Mouse (Mus musculus) intestine, embryonic 15.5 days (tissue): ENCODE measurements around the gene Cdk14. TPM values are rescaled to one million over a fixed set of nuclear protein-coding genes. Genes with fewer than 3 reads are reported as not detected.

Experiments used
- ATAC-seq: fragments of 200-750 bp; cut with Nextera tagmentation; 2 replicates; pipeline ENCODE4 v1.8.0; 2017; ENCODE audit warnings: moderate TSS enrichment, moderate library complexity
- H3K27ac ChIP-seq: fragments of 300-500 bp; sonication (generic); 2 replicates; pipeline ENCODE4 v1.5.1; 2015; ENCODE audit warnings: mild to moderate bottlenecking, inconsistent platforms
- H3K27me3 ChIP-seq: fragments of 300-500 bp; sonication (generic); replicated peaks from 2 replicates; pipeline ENCODE4 v1.6.1; 2015; ENCODE audit warnings: inconsistent platforms
- H3K36me3 ChIP-seq: fragments of 300-500 bp; sonication (generic); 2 replicates; pipeline ENCODE4 v1.6.1; 2015; ENCODE audit warnings: inconsistent platforms
- H3K4me1 ChIP-seq: fragments of 300-500 bp; sonication (generic); replicated peaks from 2 replicates; pipeline ENCODE4 v1.6.1; 2015; ENCODE audit warnings: inconsistent platforms
- H3K4me2 ChIP-seq: fragments of 300-500 bp; sonication (generic); replicated peaks from 2 replicates; pipeline ENCODE4 v1.6.1; 2015; ENCODE audit warnings: mild to moderate bottlenecking, inconsistent platforms
- H3K4me3 ChIP-seq: fragments of 300-500 bp; sonication (generic); replicated peaks from 2 replicates; pipeline ENCODE4 v1.5.1; 2015; ENCODE audit warnings: inconsistent platforms
- H3K9ac ChIP-seq: fragments of 300-500 bp; sonication (generic); 2 replicates; pipeline ENCODE4 v1.6.1; 2015; ENCODE audit warnings: inconsistent platforms
- H3K9me3 ChIP-seq: fragments of 300-500 bp; sonication (generic); 2 replicates; pipeline ENCODE4 v1.6.1; 2016; ENCODE audit warnings: inconsistent platforms
- WGBS: fragments of 180-500 bp; shearing (Covaris S2); methylation state at CpG from one replicate; pipeline ENCODE4 v1.1.7; 2015; 5-methylcytosine and 5-hydroxymethylcytosine counted together
- polyA plus RNA-seq: library from polyadenylated mRNA; unstranded; fragments of >200 nt; fragmentation: Nextera tagmentation; extraction: Ambion mirVana; gene quantifications from 2 replicates; pipeline ENCODE4 v1.2.1, GENCODE M21; 2015

The Cdk14 gene
- polyA plus RNA-seq, 1 experiment from 2014 or later = 16.6 TPM

GRCm38 (mm10) chr5:4778274-4778673 is 641.8 kb downstream of the Cdk14 start:
- WGBS = 93% methylated on average over 3 of the region's 3 CpGs
- no peak for ATAC-seq
- Histone ChIP-seq H3K9ac (no peak overlapping the region), H3K36me3 (no peaks in the 10 kb centered on the region), H3K4me2 (no peak overlapping the region), H3K4me3 (no peak overlapping the region), H3K4me1 (no peaks in the 10 kb centered on the region), H3K27ac (no peak overlapping the region), H3K27me3 (no peaks in the 10 kb centered on the region), H3K9me3 (no peaks in the 10 kb centered on the region)

GRCm38 (mm10) chr5:4776495-4776894 is 643.6 kb downstream of the Cdk14 start:
- Histone ChIP-seq H3K9ac (no peak overlapping the region), H3K4me2 (no peak overlapping the region), H3K27me3 (no peaks in the 10 kb centered on the region), H3K36me3 (no peaks in the 10 kb centered on the region), H3K9me3 (no peaks in the 10 kb centered on the region), H3K4me3 (no peak overlapping the region), H3K27ac (no peak overlapping the region), H3K4me1 (no peaks in the 10 kb centered on the region)
- no peak for ATAC-seq
- 57% methylated on average over 2 of the region's 2 CpGs for WGBS

GRCm38 (mm10) chr5:4773090-4773772 is 646.9 kb downstream of the Cdk14 start:
- Histone ChIP-seq H3K27ac (no peak overlapping the region), H3K4me3 (no peak overlapping the region), H3K4me2 (no peak overlapping the region), H3K4me1 (no peaks in the 10 kb centered on the region), H3K9ac (no peak overlapping the region), H3K27me3 (no peaks in the 10 kb centered on the region), H3K36me3 (no peaks in the 10 kb centered on the region), H3K9me3 (no peaks in the 10 kb centered on the region)
- no peak for ATAC-seq
- WGBS = 66% methylated on average over 9 of the region's 9 CpGs

GRCm38 (mm10) chr5:4770609-4771008 is 649.5 kb downstream of the Cdk14 start:
- 92% methylated on average over 1 of the region's 1 CpGs for WGBS
- H3K36me3 ChIP-seq = no peaks in the 10 kb centered on the region
- ATAC-seq = no peak

GRCm38 (mm10) chr5:4767896-4768295 is 652.2 kb downstream of the Cdk14 start:
- H3K27ac ChIP-seq = no peak overlapping the region
- 59% methylated on average over 2 of the region's 2 CpGs for WGBS
- H3K27me3 ChIP-seq = no peaks in the 10 kb centered on the region
- H3K36me3 ChIP-seq = no peaks in the 10 kb centered on the region
- no peak for ATAC-seq
- H3K4me2 ChIP-seq = no peak overlapping the region
- H3K9ac ChIP-seq = no peak overlapping the region
- no peaks in the 10 kb centered on the region for H3K9me3 ChIP-seq
- H3K4me1 ChIP-seq = no peaks in the 10 kb centered on the region
- H3K4me3 ChIP-seq = no peak overlapping the region

More at GRCm38 (mm10) chr5:4770609-4771008, 649.5 kb downstream of the Cdk14 start:
- H3K27ac ChIP-seq = no peak overlapping the region
- no peaks in the 10 kb centered on the region for H3K4me1 ChIP-seq
- no peak overlapping the region for H3K4me2 ChIP-seq
- H3K4me3 ChIP-seq = no peak overlapping the region
- H3K27me3 ChIP-seq = no peaks in the 10 kb centered on the region
- no peak overlapping the region for H3K9ac ChIP-seq
- no peaks in the 10 kb centered on the region for H3K9me3 ChIP-seq

GRCm38 (mm10) chr5:4766719-4767118 is 653.4 kb downstream of the Cdk14 start:
- Histone ChIP-seq H3K4me1 (no peaks in the 10 kb centered on the region), H3K27me3 (no peaks in the 10 kb centered on the region), H3K4me2 (no peak overlapping the region), H3K4me3 (no peak overlapping the region), H3K9me3 (no peaks in the 10 kb centered on the region), H3K27ac (no peak overlapping the region), H3K9ac (no peak overlapping the region), H3K36me3 (no peaks in the 10 kb centered on the region)
- 66% methylated on average over 5 of the region's 5 CpGs for WGBS
- ATAC-seq = no peak

GRCm38 (mm10) chr5:4761891-4762290 is 658.2 kb downstream of the Cdk14 start:
- Histone ChIP-seq H3K4me3 (no peak overlapping the region), H3K4me2 (no peak overlapping the region), H3K9ac (no peak overlapping the region), H3K4me1 (peaks cover 2% of the 10 kb centered on the region; the same call in 1 of the 2 replicates), H3K9me3 (no peaks in the 10 kb centered on the region), H3K36me3 (no peaks in the 10 kb centered on the region), H3K27ac (no peak overlapping the region), H3K27me3 (no peaks in the 10 kb centered on the region)
- ATAC-seq = no peak

- Histone ChIP-seq H3K9ac (peak overlapping the region; percentile 86), H3K36me3 (no peaks in the 10 kb centered on the region), H3K27me3 (no peaks in the 10 kb centered on the region; the same call in 1 of the 2 replicates), H3K4me3 (peak overlapping the region; percentile 86), H3K4me2 (peak overlapping the region; percentile 93), H3K4me1 (peaks cover 14% of the 10 kb centered on the region; the same call in 1 of the 2 replicates), H3K9me3 (no peaks in the 10 kb centered on the region), H3K27ac (peak overlapping the region; percentile 99)
- ATAC-seq = peak; percentile 64
- WGBS = under 1% methylated on average over 23 of the region's 23 CpGs
These were observed 661.6 kb downstream of the Cdk14 start for GRCm38 (mm10) chr5:4758331-4759080.

- Histone ChIP-seq H3K36me3 (no peaks in the 10 kb centered on the region), H3K4me1 (peaks cover 14% of the 10 kb centered on the region; the same call in 1 of the 2 replicates), H3K9ac (peak within 1 kb of the TSS; percentile 86), H3K9me3 (no peaks in the 10 kb centered on the region), H3K27ac (peak within 1 kb of the TSS; percentile 99), H3K4me3 (peak within 1 kb of the TSS; percentile 86), H3K27me3 (no peaks in the 10 kb centered on the region; the same call in 1 of the 2 replicates), H3K4me2 (peak within 1 kb of the TSS; percentile 93)
- ATAC-seq = peak; percentile 92
- 0% methylated on average over 33 of the region's 33 CpGs for WGBS
These were observed 662.2 kb downstream of the Cdk14 start, which contains the start of gene Fzd1 for GRCm38 (mm10) chr5:4757902-4758301. Fzd1 (minus strand) TSS chr5:4758035.

- Histone ChIP-seq H3K27me3 (no peaks in the 10 kb centered on the region; the same call in 1 of the 2 replicates), H3K4me3 (peak overlapping the region; percentile 86), H3K27ac (peak overlapping the region; percentile 99), H3K4me1 (peaks cover 14% of the 10 kb centered on the region; the same call in 1 of the 2 replicates), H3K4me2 (peak overlapping the region; percentile 93), H3K9me3 (no peaks in the 10 kb centered on the region), H3K9ac (peak overlapping the region; percentile 86), H3K36me3 (no peaks in the 10 kb centered on the region)
- WGBS = under 1% methylated on average over 80 of the region's 80 CpGs
- peak; percentile 67 for ATAC-seq
These were observed 663.0 kb downstream of the Cdk14 start for GRCm38 (mm10) chr5:4756871-4757711.

- H3K4me2 ChIP-seq = peak overlapping the region; percentile 93
- 0 out of 2 replicates have a peak, but pooled peaks have one; percentile 17 for ATAC-seq
- peak overlapping the region; percentile 86 for H3K4me3 ChIP-seq
- H3K9me3 ChIP-seq = no peaks in the 10 kb centered on the region
- H3K27me3 ChIP-seq = no peaks in the 10 kb centered on the region; the same call in 1 of the 2 replicates
- H3K9ac ChIP-seq = peak overlapping the region; percentile 86
- no peaks in the 10 kb centered on the region for H3K36me3 ChIP-seq
- H3K4me1 ChIP-seq = peaks cover 14% of the 10 kb centered on the region; the same call in 1 of the 2 replicates
- peak overlapping the region; percentile 99; the same call in 1 of the 2 replicates for H3K27ac ChIP-seq
- 4% methylated on average over 43 of the region's 43 CpGs for WGBS
These were observed 664.0 kb downstream of the Cdk14 start for GRCm38 (mm10) chr5:4756001-4756681.
